Mouse (Mus musculus) left cerebral cortex, adult 18-20 months (tissue): ENCODE measurements around the gene Dennd6a. TPM values are rescaled to one million over a fixed set of nuclear protein-coding genes. Genes with fewer than 3 reads are reported as not detected.

Experiments
- microRNA-seq, 2 experiments: library from miRNA; unstranded; fragments of <30 nt; microRNA quantifications; one replicate each; pipeline ENCODE4 v1.2.0; 2021
- total RNA-seq, 2 experiments: library from RNA; stranded (reverse); gene quantifications; 2 replicates each; pipeline ENCODE4 v1.2.3; 2021

The Dennd6a gene
- total RNA-seq, 2 experiments from 2014 or later: 25.1 to 28.4 TPM

Small RNA genes lying within 50 kb of the gene (microRNA-seq; reads per million reads assigned to microRNA genes)
- gene Mir7672: 0.50 to 1.7 reads per million in 2 experiments

Other genes with a start within 250 kb of the Dennd6a start
- gene Slmap, start 38.9 kb upstream of the Dennd6a start, total RNA-seq: 100 to 1,000 TPM; 114 to 116 TPM
- 100 to 1,000 TPM; 105 to 110 TPM for gene Arf4, start 64.2 kb downstream of the Dennd6a start, total RNA-seq
- gene Pde12, start 96.0 kb downstream of the Dennd6a start, total RNA-seq: 1 to 10 TPM; 9.1 to 9.3 TPM
- under 1 TPM; 0.21 to 0.26 TPM for gene Dnah12, start 119.4 kb downstream of the Dennd6a start, total RNA-seq